ENCODE assay signal across 8 mouse cellular contexts in the genomic region with DNA sequence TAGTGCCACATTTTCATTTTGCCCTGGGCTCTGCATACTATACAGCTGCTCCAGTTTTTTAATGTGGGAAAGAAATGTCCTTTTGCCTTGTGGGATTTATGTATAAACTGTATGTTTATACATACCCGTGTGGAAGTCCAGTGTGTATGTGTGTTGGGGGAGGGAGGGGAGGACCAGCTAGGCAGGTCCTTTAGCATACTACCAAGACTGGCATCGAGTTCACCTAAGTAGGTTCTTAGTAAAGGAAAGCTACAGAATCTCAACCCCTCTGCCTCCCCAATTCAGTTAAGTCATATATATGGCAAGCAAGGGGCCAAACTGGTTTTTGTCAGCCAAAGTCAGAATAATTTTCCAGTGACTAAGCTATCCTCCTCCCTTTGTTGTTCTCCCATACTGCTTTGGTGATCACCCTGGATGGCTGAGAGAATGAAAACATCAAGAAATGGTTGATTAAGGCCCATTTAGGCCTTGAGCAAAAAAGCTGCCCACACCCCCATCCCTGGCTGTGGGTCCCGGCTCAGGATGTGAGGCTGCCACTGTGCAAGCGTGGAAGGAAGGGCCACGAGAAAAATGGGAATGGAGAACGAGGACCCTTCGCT. TPM values are rescaled to one million over a fixed set of nuclear protein-coding genes. Genes with fewer than 3 reads are reported as not detected.
DNase-seq lines count a peak whose midpoint lies in the region; ATAC-seq lines count a peak whose summit lies in the region.

No protein-coding gene starts in this region.

- no peaks in the 10 kb centered on the region for H3K9me3 ChIP-seq in limb, embryonic 15.5 days

- peak; percentile 30; the same call in 1 of the 2 replicates for ATAC-seq in limb, embryonic 15.5 days (ENCODE audit: insufficient number of reproducible peaks, low FRiP score, low TSS enrichment, low read depth)

- H3K27me3 ChIP-seq in limb, embryonic 15.5 days: no peaks in the 10 kb centered on the region

- H3K36me3 ChIP-seq in limb, embryonic 15.5 days: no peaks in the 10 kb centered on the region

- H3K9ac ChIP-seq in limb, embryonic 15.5 days: peak overlapping the region; percentile 48

- peak; percentile 12 to 13 for DNase-seq in cerebellum, postnatal 10 days
- no peak for DNase-seq in cerebellum, adult 18-20 months
- DNase-seq in urinary bladder, postnatal 14 days (ENCODE audit: low spot score): peak; percentile 3
- DNase-seq in urinary bladder, postnatal 10 days (ENCODE audit: low spot score): no peak
- no peak for DNase-seq in left cerebral cortex, adult 18-20 months (ENCODE audit: low spot score in 2 of 2)
- no peak for DNase-seq in layer of hippocampus, adult 9-11 months
- DNase-seq in kidney, postnatal 10 days: no peak

- H3K4me1 ChIP-seq in limb, embryonic 15.5 days: peaks cover 7% of the 10 kb centered on the region

- peak overlapping the region; percentile 39 for H3K4me3 ChIP-seq in limb, embryonic 15.5 days

- peak overlapping the region; percentile 85 for H3K27ac ChIP-seq in limb, embryonic 15.5 days

- 25% methylated on average over 7 of the region's 7 CpGs for WGBS in limb, embryonic 15.5 days

- H3K4me2 ChIP-seq in limb, embryonic 15.5 days: peak overlapping the region; percentile 59

RNA-seq across cellular contexts. Expression of gene Stat1, which starts 6.1 kb away (rescaled TPM):
- polyA plus RNA-seq in limb, embryonic 15.5 days (2015; fragmentation: Nextera tagmentation; extraction: Ambion mirVana): 22.5 and 23.1 TPM in 2 replicates
- 10 to 100 TPM; 17.2 to 21.9 TPM for total RNA-seq in left cerebral cortex, adult 18-20 months (2021)

Comparison
In these comparisons a context has a peak if more than half of its experiments do, and no peak if none do; other contexts are left out.
1. DNase-seq: peak in cerebellum, postnatal 10 days (2 of 2) and urinary bladder, postnatal 14 days (single experiment); none in cerebellum, adult 18-20 months (0 of 2), urinary bladder, postnatal 10 days (single experiment), left cerebral cortex, adult 18-20 months (0 of 2), layer of hippocampus, adult 9-11 months (single experiment) and kidney, postnatal 10 days (single experiment).